Mouse (Mus musculus) cerebellum, postnatal 25 days (tissue): ENCODE measurements around the gene Tyms.
A peak's percentile ranks its signal among the peaks of the same experiment; 100 is the strongest.
"Not testable (repeated sequence)": the region's sequence is repeated elsewhere in the genome, so short reads cannot be mapped to it uniquely, and the experiment has no call there.

Source experiments
- DNase-seq, 2 experiments: peaks; one replicate each; pipeline ENCODE4 v3.0.0; 2021; ENCODE audit warnings: mixed read lengths in 2 of 2

Tyms gene

DNA sequence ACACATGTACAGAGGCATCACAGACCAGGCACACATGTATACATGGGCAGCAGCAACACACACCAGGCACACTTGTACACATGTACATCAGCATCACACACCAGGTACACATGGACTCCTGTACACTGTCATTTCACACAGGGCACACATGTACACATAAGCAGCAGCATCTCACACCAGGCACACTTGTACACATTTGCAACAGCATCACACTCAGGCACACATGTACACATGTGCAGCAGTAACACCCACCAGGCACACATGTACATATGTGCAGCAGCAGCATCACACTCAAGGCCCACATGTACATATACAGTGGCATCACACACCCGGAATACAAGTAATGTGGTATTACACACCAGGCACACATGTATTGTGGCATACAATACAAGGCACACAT, 24.8 kb upstream of the Tyms start:
- DNase-seq = no peak

- peak in 1 of 2 experiments; percentile 68 for DNase-seq
These were observed 22.3 kb upstream of the Tyms start for GRCm38 (mm10) chr5:30095731-30096130.

- no peak for DNase-seq
These were observed 21.0 kb upstream of the Tyms start for GRCm38 (mm10) chr5:30094399-30094798.

DNA sequence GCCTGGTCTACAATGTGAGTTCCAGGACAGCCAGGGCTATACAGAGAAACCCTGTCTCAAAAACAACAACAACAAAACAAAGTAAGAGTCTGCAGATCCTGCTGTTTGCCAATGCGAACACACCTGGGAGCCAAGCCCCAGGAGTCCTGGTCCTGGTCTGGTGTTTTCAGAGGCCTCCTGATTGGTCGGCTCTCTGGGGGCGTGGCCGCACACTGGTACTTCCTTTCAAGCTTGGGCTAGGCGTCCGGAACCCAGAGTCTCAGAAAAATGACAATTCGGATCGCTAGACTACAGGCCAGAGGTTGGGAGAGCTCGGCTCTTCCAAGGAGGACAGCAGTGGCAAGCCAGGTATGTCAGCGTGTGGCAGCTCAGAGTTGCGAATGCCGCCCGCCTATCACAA, 19.3 kb upstream of the Tyms start:
- no peak for DNase-seq

DNA sequence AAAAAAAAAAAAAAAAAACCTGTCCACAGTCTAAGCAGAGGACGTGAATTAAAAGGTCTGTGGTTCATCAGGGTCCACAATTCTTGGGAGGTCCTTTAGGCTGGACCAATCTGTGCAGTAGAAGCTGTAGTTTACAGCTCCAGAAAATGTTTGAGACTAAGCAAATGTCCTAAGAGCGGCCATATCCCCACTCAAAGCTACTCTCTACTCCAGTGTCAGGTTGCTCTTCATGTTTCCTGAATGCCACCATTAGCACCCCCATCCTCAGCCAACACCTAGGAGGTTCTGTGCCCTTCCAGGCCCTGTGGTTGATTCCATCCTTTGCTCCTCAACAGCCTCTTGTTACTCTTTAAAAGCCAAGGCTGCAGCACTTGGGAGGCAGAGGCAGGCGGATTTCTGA, 1.0 kb downstream of the Tyms start:
- DNase-seq = no peak

- no peak for DNase-seq
These were observed 1.7 kb downstream of the Tyms start for GRCm38 (mm10) chr5:30071677-30072076.

DNA sequence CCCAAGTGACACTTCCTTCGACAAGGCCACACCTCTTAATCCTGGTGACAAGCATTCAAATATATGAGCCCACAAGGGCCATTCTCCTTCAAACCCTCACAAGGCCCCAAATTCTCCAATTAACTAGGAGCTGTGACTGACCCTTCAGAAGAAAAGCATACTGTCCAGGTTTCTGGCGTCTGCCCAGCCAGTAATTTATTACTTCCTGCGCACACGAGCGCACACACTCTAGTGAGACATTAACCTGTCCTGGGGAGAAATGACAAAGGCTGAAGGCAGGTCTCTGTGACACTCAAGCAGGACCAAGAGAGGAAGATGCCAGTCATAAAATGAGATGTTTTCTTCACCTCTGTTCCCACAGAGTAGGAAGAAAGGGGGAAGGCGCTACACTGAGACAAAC, 5.7 kb downstream of the Tyms start:
- no peak for DNase-seq

GRCm38 (mm10) chr5:30059607-30060006, 13.8 kb downstream of the Tyms start:
- not testable (repeated sequence) for DNase-seq

GRCm38 (mm10) chr5:30058216-30058731, 15.1 kb downstream of the Tyms start:
- DNase-seq = no peak

DNA sequence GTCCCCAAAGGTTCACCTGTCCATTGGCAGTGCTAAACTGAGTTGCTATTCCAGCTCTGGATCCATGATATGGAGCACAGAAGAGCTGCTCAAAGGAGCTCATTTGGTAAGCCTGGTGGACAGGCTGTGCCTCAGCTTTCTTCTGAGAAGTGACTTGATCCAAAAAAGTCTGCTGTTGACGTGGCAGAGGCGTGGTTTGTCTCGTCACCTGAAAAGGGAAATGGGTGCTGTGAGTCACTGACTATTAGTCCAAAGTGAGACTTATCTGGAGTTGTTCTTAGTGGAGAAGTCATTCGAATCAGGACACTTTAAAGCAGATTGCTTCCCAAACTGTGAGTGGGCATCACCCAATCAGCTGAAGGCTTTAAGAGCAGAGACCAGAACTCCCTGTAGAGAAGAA, 33.6 kb downstream of the Tyms start:
- not testable (repeated sequence) for DNase-seq

- DNase-seq = not testable (repeated sequence)
These were observed 34.1 kb downstream of the Tyms start for GRCm38 (mm10) chr5:30039324-30039723.

GRCm38 (mm10) chr5:30037111-30037510, 36.3 kb downstream of the Tyms start:
- DNase-seq = not testable (repeated sequence)

GRCm38 (mm10) chr5:30035862-30036261, 37.6 kb downstream of the Tyms start:
- DNase-seq = not testable (repeated sequence)

- DNase-seq = peak in 1 of 2 experiments; percentile 8
These were observed 58.8 kb downstream of the Tyms start for GRCm38 (mm10) chr5:30014580-30014979.

DNA sequence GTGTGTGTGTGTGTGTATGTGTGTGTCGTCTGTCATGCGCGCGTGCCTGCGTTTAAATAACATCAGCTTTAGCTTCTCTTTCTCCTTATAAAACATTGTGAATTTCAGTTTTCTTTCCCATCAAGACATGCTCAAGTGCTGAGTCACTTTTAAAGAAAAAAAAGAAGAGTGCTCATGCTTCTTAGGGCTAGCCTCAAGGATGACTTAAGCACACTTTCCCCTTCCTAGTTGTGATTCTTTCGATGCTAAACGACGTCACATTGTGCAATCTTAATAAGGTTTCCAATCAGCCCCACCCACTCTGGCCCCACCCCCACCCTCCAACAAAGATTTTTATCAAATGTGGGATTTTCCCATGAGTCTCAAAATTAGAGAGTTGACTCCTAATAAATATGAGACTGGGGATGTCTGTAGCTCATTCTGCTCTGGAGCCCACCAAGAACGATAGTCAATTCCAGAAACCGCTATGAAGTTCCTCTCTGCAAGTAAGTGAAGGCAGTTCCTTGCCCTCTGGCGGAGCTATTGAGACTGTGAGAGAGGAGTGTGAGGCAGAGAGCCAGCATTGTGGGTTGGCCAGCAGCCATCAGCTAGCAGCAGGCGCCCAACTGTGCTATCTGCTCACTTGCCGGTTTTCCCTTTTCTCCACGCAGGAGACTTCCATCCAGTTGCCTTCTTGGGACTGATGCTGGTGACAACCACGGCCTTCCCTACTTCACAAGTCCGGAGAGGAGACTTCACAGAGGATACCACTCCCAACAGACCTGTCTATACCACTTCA, 60.5 kb downstream of the Tyms start, which contains the start of gene Il6:
Gene Il6 (plus strand): TSS at position 389 of the 778 bp plus-strand sequence.
- peak; percentile 92 to 95 for DNase-seq
